ENCODE assay signal across 12 mouse cellular contexts in genomic region chr5:74189484-74190160, GRCm38 (mm10). TPM values are rescaled to one million over a fixed set of nuclear protein-coding genes. Genes with fewer than 3 reads are reported as not detected.
DNase-seq lines count a peak whose midpoint lies in the region; ATAC-seq and TF ChIP-seq lines count a peak whose summit lies in the region.
"Had no signal": no experiment of that assay in that cellular context is flagged by ENCODE, and none has a peak within 500 bp of the region (broad histone marks: within the 10 kb centered on the region; RNA-seq: fewer than 3 reads in every experiment).

No protein-coding gene starts in this region.

- H3K9ac ChIP-seq in kidney, postnatal 0 days (ENCODE audit: low read depth, low read length): no peak overlapping the region
- H3K9ac ChIP-seq in kidney, embryonic 14.5 days (ENCODE audit: low read depth, low read length): no peak overlapping the region
- H3K9ac ChIP-seq in embryonic facial prominence, embryonic 15.5 days: no peak overlapping the region
- H3K9ac ChIP-seq: hindbrain, embryonic 13.5 days; liver, embryonic 13.5 days had no signal

- no peaks in the 10 kb centered on the region for H3K9me3 ChIP-seq in heart, embryonic 10.5 days
- no peaks in the 10 kb centered on the region for H3K9me3 ChIP-seq in kidney, postnatal 0 days (replicated peaks; ENCODE audit: low read length)
- no peaks in the 10 kb centered on the region for H3K9me3 ChIP-seq in kidney, embryonic 14.5 days (ENCODE audit: control insufficient read depth, low read length)
- no peaks in the 10 kb centered on the region for H3K9me3 ChIP-seq in embryonic facial prominence, embryonic 15.5 days (replicated peaks)
- H3K9me3 ChIP-seq: hindbrain, embryonic 13.5 days; liver, embryonic 13.5 days had no signal

- H3K27ac ChIP-seq in heart, embryonic 10.5 days: peak overlapping the region; percentile 57
- no peak overlapping the region for H3K27ac ChIP-seq in kidney, postnatal 0 days
- H3K27ac ChIP-seq in kidney, embryonic 14.5 days (ENCODE audit: low read depth, low read length): no peak overlapping the region
- peak overlapping the region; percentile 63; the same call in 1 of the 2 replicates for H3K27ac ChIP-seq in embryonic facial prominence, embryonic 15.5 days (replicated peaks)
- H3K27ac ChIP-seq: hindbrain, embryonic 13.5 days; liver, embryonic 13.5 days had no signal

- 0 out of 2 replicates have a peak, but pooled peaks cover 5% of the 10 kb centered on the region for H3K27me3 ChIP-seq in heart, embryonic 10.5 days (ENCODE audit: insufficient read depth, poor library complexity, severe bottlenecking)
- no peaks in the 10 kb centered on the region for H3K27me3 ChIP-seq in kidney, postnatal 0 days (ENCODE audit: insufficient read depth, low read length)
- H3K27me3 ChIP-seq in kidney, embryonic 14.5 days (ENCODE audit: control insufficient read depth, insufficient read depth, low read length): no peaks in the 10 kb centered on the region
- no peaks in the 10 kb centered on the region for H3K27me3 ChIP-seq in embryonic facial prominence, embryonic 15.5 days

- H3K4me2 ChIP-seq in kidney, postnatal 0 days (ENCODE audit: low read length): no peak overlapping the region
- no peak overlapping the region for H3K4me2 ChIP-seq in kidney, embryonic 14.5 days (replicated peaks; ENCODE audit: low read depth, low read length)
- peak overlapping the region; percentile 24 for H3K4me2 ChIP-seq in embryonic facial prominence, embryonic 15.5 days (replicated peaks)
- H3K4me2 ChIP-seq: hindbrain, embryonic 13.5 days; liver, embryonic 13.5 days had no signal

- H3K36me3 ChIP-seq in heart, embryonic 10.5 days: no peaks in the 10 kb centered on the region
- H3K36me3 ChIP-seq in kidney, postnatal 0 days (ENCODE audit: insufficient read depth, low read length): no peaks in the 10 kb centered on the region
- H3K36me3 ChIP-seq in kidney, embryonic 14.5 days (ENCODE audit: control insufficient read depth, insufficient read depth, low read length): no peaks in the 10 kb centered on the region
- H3K36me3 ChIP-seq in embryonic facial prominence, embryonic 15.5 days: no peaks in the 10 kb centered on the region
- H3K36me3 ChIP-seq: hindbrain, embryonic 13.5 days; liver, embryonic 13.5 days had no signal

- 68% methylated on average over 9 of the region's 9 CpGs for WGBS in heart, embryonic 10.5 days
- WGBS in kidney, postnatal 0 days: 60% methylated on average over 9 of the region's 9 CpGs
- 65% methylated on average over 9 of the region's 9 CpGs for WGBS in kidney, embryonic 14.5 days
- WGBS in embryonic facial prominence, embryonic 15.5 days: 38% methylated on average over 9 of the region's 9 CpGs

- ATAC-seq in kidney, postnatal 0 days (replicated peaks; ENCODE audit: low FRiP score, low read depth): peak; percentile 80
- no peak for ATAC-seq in kidney, embryonic 14.5 days (ENCODE audit: low FRiP score, low TSS enrichment)
- no peak for ATAC-seq in embryonic facial prominence, embryonic 15.5 days (ENCODE audit: insufficient number of reproducible peaks, low FRiP score, low TSS enrichment, low read depth)
- ATAC-seq: CD4-positive, CD25-positive, alpha-beta regulatory T cell, adult 4 months had no signal

- H3K4me1 ChIP-seq in heart, embryonic 10.5 days: peaks cover 63% of the 10 kb centered on the region
- H3K4me1 ChIP-seq in kidney, postnatal 0 days (replicated peaks; ENCODE audit: insufficient read depth, low read length): peaks cover 9% of the 10 kb centered on the region
- peaks cover 13% of the 10 kb centered on the region for H3K4me1 ChIP-seq in kidney, embryonic 14.5 days (ENCODE audit: control insufficient read depth, insufficient read depth, low read length)
- H3K4me1 ChIP-seq in embryonic facial prominence, embryonic 15.5 days: peaks cover 37% of the 10 kb centered on the region

- no peak for TF ChIP-seq CTCF in kidney, postnatal 0 days (IDR thresholded peaks at IDR 0.05; ENCODE audit: low read depth)

- no peak overlapping the region for H3K4me3 ChIP-seq in heart, embryonic 10.5 days
- H3K4me3 ChIP-seq in kidney, postnatal 0 days (replicated peaks; ENCODE audit: low read depth, low read length): no peak overlapping the region
- no peak overlapping the region for H3K4me3 ChIP-seq in kidney, embryonic 14.5 days (ENCODE audit: low read length)
- no peak overlapping the region for H3K4me3 ChIP-seq in embryonic facial prominence, embryonic 15.5 days (replicated peaks)
- H3K4me3 ChIP-seq: hindbrain, embryonic 13.5 days; liver, embryonic 13.5 days had no signal

- no peak for DNase-seq in heart, embryonic 10.5 days (ENCODE audit: low spot score)
- no peak for DNase-seq in heart, postnatal 4 days
- no peak for DNase-seq in kidney, postnatal 0 days (ENCODE audit: low spot score)
- DNase-seq in Muller cell, postnatal 12 days (ENCODE audit: inconsistent ontology term): peak; percentile 49
- DNase-seq in spleen, adult 18-20 months: no peak
- DNase-seq: cerebellum, postnatal 14 days; liver, embryonic 13.5 days; thymus, adult 18-20 months had no signal

RNA-seq across cellular contexts. Expression of gene Rasl11b, which starts 5.5 kb away (rescaled TPM):
- 58.3 and 65.9 TPM in 2 replicates for polyA plus RNA-seq in heart, embryonic 10.5 days (2016; fragmentation: Nextera tagmentation; extraction: Ambion mirVana)
- 10 to 100 TPM; 71.9 to 73.4 TPM for total RNA-seq in heart, postnatal 4 days (2021)
- 96.5 and 99.9 TPM in 2 replicates for polyA plus RNA-seq in kidney, postnatal 0 days (2015; fragmentation: Nextera tagmentation; extraction: Ambion mirVana)
- 36.4 and 44.7 TPM in 2 replicates for polyA plus RNA-seq in kidney, embryonic 14.5 days (2014; fragmentation: Nextera tagmentation; extraction: Ambion mirVana)
- polyA plus RNA-seq in embryonic facial prominence, embryonic 15.5 days (2015; fragmentation: Nextera tagmentation; extraction: Ambion mirVana): 123 and 138 TPM in 2 replicates

Comparison
In these comparisons a context has a peak if more than half of its experiments do, and no peak if none do; other contexts are left out.
1. H3K27ac ChIP-seq: peak in heart, embryonic 10.5 days (single experiment) and embryonic facial prominence, embryonic 15.5 days (single experiment); none in kidney, postnatal 0 days (single experiment) and kidney, embryonic 14.5 days (single experiment).